Mouse (Mus musculus) left cerebral cortex, adult 11 months (tissue): ENCODE results near the gene Glrx.

Experiments used
- DNase-seq: peaks from one replicate; pipeline ENCODE4 v3.0.0; 2022; ENCODE audit warnings: low spot score

Glrx gene

GRCm38 (mm10) chr13:75891868-75892267 is 52.2 kb downstream of the Glrx start:
- DNase-seq = no peak

- no peak for DNase-seq
Measured at GRCm38 (mm10) chr13:75892291-75892690, 52.6 kb downstream of the Glrx start.

- DNase-seq = no peak
Measured at GRCm38 (mm10) chr13:75892876-75893275, 53.2 kb downstream of the Glrx start.
